Mouse (Mus musculus) embryo, embryonic 10 days (tissue): Measurements from ENCODE around the gene Gpr55.

Source experiments
- DNase-seq: peaks from one replicate; pipeline ENCODE4 v3.0.0-alpha.2; 2015; ENCODE audit warnings: low spot score

Gpr55 gene

DNA sequence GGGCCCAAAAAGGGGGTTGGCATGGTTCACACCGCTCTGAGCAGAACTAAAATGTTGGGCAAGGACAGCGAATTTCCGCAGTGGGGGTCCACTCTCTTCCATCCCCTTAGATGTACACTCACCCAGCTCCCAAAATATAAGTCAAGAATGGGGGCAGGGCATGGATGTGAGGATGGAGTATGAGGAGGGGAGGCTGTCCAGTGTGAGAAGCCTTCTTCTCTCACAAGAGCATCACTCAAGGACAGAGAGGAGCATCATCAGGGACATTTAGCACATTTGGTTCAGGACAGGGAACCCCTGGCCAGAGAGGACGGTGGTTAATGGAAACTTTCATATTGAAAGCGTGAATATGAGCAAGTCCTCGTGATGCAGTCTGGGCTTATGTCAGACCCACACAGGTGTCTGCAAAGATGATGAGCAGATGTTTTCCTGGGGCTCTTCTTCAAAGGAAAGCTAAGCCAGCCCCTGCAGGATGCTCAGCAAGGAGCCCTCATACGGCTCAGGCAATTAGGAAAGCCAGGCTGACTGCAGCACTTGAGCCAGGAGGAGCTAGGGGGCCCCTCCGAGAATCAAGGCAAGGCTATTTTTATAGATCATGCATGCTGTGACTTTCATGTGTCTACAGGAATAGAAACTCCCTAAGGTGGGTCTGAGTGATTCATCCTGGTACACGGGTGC is 2.7 kb downstream of the Gpr55 start:
- DNase-seq = no peak

DNA sequence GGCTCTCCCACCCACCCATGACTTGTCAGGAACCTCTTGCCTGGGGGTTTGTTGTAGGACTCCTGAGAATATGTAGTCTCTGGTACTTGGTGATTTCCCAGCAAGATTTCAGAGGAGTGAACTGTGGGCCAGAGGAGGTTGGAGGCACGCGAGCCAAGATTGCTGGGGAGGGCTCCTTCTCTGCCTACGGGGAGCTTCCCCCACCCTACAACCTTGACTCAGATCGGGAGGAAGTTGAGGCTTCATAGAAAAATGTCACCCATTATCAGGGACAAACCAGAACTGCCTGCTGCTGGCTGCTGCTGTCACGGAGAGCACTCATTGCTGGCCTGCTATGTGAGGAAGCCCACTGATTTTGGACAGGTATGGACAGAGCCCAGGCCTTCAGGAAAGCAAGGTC is 3.5 kb downstream of the Gpr55 start:
- no peak for DNase-seq

DNA sequence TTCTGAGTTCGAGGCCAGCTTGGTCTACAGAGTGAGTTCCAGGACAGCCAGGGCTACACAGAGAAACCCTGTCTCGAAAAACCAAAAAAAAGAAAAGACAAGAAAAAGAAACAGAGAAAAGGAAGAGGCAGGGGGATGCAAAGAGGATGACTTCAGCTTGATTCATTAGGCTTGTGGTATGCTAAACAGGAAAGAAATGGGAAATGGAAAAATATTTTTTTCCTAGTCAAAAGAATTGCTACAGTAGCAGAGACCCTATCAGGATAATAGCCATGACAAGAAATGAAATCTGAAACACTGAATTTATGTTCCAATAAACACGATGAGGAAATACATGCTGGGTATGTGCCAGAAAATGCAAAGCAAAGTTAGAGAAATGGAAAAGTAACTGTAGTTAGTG is 5.7 kb downstream of the Gpr55 start:
- no peak for DNase-seq

DNA sequence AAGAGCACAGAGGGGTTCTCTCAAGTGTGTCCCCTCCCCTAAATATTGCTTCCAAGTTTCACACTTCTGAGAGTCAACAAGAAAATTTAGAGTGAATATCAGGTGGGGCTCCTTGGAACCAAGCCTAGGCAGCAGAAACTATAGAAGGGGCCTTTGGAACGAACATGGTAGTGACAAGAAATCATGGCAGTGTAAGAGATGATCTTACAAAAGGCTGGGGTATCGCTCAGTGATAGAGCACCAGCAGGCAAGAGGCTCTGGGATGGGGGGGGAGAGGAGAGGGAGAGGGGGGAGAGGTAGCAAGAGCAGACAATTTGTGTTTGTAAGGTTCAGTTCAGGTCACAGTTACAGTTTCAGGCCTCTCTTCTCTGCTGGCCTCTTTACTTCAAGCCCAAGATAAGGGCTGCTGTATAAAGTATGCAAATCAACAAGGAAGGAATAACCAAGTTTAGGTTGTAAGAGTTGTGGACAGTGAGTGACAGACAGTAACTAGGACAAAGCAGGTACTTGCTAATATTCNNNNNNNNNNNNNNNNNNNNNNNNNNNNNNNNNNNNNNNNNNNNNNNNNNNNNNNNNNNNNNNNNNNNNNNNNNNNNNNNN is 11.6 kb downstream of the Gpr55 start:
- DNase-seq = no peak

DNA sequence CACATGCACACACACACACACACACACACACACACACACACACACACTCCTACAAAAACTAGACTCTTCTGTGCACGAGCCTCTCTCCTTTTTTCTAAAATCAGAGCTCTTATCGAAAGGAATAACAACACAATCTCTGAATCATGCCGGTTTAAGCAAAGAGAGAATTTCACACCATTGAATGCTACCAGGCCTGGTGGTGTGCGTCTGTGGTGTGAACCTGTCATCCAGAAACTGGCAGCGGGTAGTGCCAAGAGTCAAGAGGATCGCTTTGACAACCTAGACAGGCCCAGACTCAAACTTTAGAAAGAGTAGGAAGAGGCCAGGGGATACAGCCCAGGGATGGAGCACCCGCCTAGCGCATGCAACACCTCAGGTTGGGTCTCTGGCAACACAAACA is 18.5 kb downstream of the Gpr55 start:
- DNase-seq = no peak

DNA sequence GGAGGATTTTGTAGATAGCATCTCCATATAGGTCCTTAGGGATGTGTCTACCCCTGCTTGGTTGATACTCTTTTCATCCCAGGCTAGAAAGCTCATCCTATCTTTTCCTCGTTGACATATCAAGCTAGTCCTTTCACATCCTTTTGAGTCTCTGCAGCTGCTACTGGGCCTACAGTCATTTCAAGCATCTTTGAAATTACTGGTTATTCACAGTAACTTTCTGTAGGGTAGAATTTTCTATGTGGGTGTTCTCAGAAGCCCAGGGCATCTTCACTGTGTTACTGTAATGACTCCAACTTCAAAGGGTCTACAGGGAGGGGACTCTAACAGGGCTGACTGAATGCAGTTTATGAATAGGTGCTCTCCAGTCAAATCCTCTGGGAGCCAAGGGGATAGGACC is 23.5 kb downstream of the Gpr55 start:
- no peak for DNase-seq

DNA sequence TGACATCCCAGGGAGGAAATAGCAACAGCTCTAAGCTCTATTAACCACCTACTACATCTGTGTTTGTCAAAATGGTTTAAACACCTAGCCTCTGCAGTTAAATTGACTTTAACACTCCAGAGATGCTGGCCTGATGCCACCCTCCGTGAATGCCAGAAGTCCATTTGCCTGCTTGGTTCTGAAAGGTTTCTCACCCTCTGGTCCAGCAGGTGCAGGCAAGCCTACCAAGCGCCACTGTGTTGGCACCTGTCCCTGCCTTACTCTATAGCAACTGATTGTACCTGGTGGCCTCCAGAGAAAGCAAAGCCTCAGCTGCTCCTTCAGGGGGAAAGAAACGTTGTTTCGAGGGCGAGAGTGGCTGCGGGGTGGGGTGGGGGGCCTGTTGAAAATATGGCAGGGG is 24.5 kb downstream of the Gpr55 start:
- no peak for DNase-seq

DNA sequence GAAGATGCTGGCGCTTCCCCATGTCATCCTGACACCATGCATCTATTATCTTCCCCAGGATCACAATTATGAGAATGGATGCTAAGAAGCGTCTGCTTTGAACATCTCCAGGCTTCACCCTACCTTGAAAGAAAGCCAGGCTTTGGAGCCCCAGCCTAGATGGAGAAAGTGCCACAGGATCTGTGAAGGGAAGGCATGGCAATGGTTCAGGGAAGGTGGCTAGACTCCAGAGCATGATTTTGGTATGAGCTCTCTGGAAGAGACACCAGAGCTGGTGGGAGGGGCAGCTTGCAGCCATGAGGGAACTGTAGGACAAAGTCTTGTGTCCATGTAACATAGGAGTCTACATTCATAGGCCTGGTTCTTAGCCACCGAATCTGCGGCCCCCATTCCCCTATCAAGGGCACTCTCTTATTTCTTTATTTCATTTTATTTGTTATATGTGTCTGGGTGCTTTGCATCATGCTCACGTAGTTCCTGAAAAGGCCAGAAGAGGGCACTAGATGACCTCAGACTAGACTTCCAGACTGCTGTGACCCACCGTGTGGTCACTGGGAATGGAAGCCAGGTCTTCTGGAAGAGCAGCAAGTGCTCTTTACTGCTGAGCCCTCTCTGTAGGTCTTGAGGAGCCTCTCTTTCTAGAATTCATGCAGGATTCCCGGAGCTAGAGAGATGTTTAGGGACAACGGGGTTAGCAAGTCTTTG is 25.5 kb downstream of the Gpr55 start:
- peak; percentile 77 for DNase-seq

DNA sequence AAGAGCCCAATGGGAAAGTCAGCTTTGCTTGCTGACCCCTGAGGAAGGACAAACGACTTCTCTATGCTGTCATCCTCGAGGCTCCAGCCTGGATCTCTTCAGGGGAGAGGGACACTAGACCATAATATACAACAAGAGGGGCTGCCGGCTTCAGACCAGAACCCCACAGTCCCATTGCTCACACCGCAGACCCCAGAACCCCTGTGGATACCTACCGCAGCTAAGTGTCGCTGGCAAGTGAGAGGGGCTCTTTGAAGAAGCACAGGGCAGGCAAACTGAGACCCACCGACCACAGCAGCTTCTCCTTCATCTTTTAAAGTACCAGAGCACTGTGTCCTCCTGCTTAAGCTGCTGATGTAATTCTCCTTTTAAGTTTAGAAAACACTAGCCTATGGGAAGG is 26.2 kb downstream of the Gpr55 start:
- DNase-seq = no peak

DNA sequence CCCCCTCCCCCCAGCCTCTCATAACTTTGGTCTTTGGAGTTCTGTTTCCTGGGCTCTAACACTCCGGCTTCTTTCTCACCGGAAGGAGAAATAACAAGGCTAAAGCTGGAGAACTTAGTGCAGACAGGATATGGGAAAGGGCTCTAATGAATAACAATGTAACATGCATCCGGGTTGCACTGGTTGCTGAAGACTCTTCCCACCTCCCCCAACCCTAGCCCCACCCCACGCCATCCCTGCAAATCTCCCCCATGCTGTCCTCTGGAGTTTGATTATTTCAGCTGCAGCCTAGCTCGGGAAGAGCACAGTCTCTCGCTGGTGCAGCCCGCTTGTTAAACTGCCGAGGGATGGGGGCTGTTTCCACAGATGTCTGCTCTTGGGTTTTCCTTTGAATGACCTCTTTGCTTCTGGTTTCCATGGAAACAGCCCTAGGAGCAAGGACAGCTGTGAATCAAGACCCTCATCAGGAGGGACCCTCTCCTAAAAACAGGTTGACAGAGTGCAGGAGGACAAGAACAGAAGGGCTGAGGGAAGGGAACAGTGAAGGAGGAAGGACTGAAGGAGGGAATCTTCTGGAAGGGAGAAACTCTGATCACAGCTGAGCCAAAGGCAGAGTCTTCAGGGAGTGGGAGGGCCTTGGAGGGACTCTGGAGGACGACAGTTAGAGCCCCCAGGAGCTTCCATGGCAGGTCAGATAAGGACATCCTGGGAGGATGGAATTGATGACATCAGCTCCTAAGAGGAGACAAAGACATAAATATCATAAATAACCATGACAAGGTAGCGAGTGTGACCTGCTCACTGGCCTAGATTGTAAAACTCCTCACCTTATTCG is 27.0 kb downstream of the Gpr55 start:
- peak; percentile 78 for DNase-seq

DNA sequence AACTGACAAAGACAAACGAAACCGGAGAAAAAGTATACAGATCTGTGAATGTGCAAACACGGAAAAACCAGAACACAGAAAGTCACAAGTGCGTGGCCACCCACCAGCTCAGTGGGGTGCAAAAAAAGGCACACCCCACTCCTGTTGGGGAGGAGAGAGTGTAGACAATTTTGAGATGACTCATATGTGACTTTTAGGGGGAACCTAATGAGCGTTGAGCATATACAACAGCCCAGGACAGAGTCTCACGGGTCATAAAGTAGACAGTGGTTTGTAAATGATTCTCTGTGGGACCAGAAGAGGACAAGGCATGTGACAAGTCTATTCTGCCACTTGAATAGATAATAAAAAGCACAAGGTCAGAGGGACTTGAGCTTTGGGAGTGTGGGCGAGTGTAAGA is 27.6 kb downstream of the Gpr55 start:
- DNase-seq = no peak

DNA sequence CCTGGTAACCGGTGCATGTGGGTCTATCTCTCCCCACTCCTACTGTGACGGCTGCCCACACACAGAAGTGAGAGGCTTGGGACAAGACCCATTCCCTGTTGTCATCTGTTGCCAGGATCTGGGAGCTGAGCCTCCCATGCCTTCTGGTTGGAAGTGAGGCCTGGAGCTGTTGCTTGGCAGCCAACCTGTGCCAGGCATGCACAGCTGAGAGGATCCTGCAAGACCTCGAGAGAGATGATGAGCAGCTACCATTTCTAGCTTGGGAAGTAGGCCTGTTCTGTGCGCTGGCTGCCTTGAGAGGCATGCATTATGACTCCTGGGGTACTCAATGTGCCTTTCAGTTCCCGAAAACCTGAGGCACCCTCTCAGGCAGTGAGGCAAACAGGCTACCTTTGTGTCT is 29.6 kb downstream of the Gpr55 start:
- DNase-seq = no peak

DNA sequence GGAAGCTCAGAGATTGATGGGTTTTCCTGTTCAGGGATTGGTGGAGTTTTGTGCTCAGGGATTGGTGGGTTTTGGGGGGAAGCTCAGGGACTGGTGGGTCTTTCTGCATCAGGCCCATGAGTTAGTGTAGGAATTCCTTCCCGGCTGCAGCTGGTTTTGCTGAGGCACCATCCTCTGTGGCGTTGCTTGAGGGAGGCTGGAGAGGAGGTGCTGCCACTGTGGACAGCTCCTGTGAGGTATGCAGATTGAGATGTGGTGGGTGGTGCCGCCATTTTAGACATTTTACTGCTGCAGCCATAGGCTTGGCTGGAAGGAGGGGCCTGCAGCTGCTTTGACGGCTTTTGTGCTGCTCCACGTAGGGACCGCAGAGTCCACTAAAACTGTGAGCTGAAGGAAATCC is 31.4 kb downstream of the Gpr55 start:
- no peak for DNase-seq

DNA sequence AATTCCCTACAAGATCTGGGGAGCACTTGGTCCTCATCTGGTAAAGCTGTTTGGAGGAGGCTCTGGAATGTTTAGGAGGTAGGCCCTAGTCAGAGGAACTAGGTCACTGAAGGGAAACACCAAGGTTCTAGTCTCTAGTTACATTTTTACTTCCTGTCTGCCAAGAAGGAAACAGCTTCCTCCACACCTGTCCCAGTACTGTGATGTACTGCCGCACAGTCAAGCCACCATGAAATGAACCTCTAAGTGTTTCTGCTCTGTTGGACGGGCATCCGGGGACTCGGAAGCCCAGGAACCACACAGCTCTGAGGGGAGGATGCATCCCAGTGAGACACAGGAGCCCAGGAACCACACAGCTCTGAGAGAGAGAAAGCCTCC is 32.1 kb downstream of the Gpr55 start:
- DNase-seq = no peak

DNA sequence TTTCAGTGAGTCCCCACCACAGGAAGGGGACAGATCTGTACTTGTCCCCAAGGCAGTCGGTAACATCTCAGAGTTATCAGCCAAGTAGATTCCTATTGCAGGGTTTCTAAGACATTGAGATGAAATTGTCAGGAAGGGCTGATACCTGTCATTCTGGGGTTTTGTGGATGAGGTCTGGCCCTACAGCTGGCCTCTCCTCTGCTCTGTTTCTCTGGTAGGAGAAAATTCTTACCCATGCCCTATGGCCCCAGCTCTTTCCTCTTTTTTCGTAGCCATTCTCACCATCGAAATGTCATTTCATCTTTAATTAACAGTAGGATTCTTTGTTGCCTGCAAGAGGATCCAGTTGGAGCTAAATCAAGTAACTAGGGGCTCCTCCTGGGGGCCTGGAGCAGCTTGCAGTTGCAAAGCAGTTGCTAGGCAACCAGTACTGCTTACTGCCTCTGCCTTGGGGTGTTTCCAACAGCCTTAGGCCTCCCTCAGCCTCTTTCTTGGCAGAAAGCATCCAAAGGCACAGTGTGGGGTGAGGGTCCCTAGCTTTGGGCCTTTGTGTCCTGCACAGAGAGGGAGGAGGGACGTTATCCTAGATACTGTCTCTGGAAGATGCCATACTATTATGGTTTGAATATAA is 32.6 kb downstream of the Gpr55 start, which contains the start of gene 4933407L21Rik:
Gene 4933407L21Rik (plus strand): TSS at position 427 of the 631 bp plus-strand sequence.
- DNase-seq = peak; percentile 60

DNA sequence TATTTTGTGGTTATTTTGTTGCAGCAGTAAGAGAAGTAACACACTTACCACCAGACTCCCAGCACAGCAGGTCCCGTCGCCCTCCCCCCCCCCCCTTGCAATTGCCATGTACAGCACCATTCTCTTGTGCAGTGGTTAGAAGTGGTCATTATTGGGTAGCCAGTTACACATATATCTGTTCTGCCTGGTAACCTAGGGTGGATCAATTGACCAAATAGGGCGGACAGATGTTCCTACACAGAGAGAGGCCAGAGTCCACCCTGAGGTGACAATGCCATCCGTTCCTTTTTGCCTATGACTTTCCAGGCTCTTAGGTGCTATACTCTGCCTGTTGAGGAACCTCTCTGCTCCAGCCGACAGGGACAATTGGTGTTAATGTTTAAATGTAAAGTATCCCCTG is 35.6 kb downstream of the Gpr55 start:
- no peak for DNase-seq

DNA sequence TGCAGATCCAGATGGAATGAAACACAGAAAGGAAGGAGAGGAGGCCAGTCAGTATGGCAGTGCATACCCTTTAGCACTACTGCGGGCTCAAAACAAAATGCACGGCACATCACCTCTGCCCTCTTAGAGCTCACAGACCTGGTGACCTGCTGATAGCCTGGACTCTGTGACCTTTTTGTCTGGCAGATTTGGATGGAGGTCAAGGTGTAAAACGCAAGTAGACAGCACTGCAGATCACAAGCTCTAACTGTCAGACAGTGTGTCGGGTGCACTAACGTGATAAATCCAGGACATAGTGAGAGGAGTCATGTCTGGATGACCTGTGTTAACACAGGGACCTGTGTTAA is 38.0 kb downstream of the Gpr55 start:
- no peak for DNase-seq

DNA sequence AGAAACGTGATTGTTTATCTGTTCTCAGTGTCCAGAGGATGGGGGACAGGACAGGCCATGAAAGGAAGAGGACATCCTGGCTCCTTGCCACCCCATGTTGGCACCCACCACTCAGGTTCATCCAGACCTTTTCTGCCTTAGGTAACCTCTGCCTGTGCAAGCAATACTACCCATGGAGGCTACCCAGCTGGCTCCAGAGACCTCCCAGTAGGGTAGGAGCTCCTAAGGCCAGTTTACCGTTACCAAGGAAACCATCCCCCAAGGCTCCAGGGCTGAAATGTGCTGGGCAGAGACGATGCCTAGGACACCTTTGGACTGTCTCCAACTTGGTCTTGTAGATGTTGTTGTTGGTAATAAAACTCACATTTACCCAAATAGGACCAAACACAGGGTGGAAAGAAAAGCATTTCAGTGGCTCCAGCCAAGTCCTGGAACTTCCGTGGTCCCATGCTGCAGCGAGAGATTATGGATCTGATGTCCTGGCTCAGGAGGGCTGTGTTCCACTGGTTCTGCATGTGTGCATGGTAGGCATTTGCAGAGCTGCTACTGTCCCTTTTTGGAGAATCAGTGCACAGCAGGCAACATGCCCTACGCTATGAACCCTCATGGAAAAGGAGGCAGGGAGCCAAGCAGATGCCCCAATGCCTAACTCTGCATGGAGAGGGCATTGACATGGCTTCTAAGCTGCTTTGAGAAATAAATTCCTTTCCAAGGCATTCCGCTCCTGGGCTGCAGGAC is 38.5 kb downstream of the Gpr55 start:
- no peak for DNase-seq

DNA sequence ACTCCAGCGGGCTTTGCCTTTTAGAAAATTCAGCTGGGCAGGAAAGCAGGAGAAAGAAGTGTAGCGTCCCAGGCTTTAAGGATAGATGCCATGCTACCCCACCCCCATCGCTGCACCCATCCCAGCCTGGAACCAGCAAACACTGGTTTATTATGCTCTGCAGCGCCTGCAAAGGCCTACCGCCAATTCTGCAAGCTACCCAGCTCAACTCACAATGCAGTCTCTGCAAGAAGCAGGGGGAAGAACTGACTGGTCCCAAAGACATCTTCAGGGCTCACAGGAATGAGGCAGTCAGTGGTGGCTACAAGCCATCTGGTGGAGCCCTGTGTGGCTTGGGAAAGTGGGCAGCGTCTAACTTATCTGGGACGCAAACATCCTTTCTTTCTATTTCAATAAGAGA is 39.1 kb downstream of the Gpr55 start:
- no peak for DNase-seq

DNA sequence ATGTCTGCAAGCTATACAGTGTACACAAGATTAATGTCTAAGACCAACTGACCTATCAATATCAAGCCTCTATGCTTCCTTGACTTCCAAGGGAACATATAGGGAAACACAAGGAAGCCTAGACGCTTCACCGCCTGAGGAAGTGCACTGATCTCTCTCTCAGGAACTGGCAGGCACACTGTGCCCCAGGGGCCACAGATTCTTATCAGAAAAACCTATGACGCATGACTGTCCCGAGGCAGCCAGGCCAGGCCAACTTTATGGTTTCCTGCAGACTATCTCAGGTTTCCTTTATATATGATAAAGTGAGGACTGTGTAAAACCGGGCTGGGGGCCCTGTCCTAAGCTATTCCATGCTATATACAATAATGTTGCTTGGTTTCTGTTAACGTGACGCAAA is 41.2 kb downstream of the Gpr55 start:
- no peak for DNase-seq

DNA sequence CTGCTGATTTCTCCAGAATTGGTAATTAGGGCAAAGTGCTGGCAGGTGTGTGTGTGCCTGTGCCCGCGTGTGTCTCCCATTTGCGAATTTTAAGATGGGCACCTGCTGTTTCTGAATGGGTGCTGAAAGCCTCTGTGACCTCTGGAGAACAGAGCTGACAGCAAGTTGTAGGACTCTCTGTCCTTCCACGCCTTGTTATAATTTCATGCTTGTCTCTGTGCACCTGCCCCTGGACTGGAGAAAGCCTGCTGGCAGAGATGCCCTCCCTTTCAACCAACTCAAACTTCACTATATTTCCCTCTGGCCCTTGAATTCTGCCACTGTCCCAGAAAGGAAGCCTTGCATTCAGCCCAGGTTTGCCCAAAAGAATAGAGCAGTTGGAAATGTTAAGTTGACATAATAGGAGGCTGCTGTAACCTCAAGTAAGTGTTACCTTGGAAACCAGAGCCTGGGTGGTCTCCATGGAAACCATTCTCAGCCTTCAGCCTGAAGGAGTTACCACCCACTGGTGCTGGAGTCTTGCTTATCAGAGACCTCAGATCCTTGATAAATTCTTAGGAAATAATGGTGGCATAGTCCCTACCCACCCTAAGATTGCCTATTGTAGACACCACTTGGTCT is 43.9 kb downstream of the Gpr55 start:
- DNase-seq = peak; percentile 73
